Mouse (Mus musculus): Measurements from ENCODE around the gene Nr1d2.
"Not testable (repeated sequence)": the region's sequence is repeated elsewhere in the genome, so short reads cannot be mapped to it uniquely, and the experiment has no call there.

Nr1d2 gene

GRCm38 (mm10) chr14:18238750-18239731 lies at the start of gene Nr1d2:
Gene Nr1d2, minus strand, starts transcription at chr14:18239127.
- DNase-seq (ENCODE audit: extremely low spot score, low spot score), result peak; percentile 98

DNA sequence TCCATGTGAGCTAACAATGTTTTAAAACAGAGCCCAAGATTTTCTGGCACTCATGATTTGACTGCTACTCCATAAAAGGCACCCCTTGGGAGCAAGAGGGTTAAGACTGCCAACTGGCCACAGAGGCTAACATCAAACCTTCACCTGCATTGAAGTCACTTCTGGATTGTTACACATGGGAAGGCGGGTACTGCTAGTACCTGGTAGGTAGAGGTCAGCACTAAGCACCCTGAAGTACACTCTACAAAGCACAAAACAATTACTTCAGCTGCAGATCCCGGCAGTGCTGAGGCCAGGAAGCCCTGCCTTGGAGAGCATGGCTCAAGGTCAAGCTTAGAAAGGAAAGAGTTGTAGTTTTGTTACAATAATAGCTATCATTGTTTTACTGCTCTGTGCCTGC lies 48.5 kb upstream of the Nr1d2 start:
- no peak for DNase-seq (ENCODE audit: extremely low spot score, low spot score)

DNA sequence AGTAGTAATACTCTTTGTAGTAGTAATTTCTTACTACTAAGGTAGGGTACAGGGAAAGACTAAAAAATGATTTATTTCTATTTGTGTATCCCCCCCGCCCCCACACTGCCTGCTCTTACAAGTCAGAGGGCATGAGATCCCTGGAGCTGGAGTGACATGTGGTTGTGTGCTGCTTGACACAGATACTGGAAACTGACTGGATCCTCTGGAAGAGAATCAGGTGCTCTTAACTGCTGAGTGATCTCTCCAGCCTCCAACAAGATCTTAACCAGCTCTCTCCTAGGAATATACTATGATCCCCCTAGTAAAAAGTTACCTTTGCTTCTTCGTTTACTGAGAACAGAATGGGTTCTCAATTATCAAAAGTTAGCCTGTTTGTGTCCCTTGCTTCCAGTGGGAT lies 47.5 kb upstream of the Nr1d2 start:
- DNase-seq (ENCODE audit: extremely low spot score, low spot score), result no peak

- no peak for DNase-seq (ENCODE audit: extremely low spot score, low spot score)
Observed at GRCm38 (mm10) chr14:18285476-18285875, 46.5 kb upstream of the Nr1d2 start.

DNA sequence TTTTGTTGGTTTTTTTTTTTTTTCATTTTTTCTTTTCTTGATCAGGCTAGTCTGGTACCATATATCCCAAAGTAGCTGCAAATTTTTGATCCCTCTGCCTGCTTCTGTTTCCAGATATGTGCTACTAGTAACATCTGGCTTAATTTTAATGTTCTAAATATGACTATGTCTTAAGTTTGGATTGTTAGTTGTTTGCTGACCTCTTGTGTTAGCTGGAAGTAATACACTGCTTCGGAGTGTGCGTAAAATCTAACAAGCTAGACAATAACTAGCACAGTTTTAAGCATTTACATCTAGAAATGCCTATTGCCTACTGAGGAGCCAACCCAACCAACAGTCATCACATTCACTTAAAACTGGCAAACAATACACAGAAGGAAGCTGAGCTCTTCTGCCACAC lies 45.7 kb upstream of the Nr1d2 start:
- no peak for DNase-seq (ENCODE audit: extremely low spot score, low spot score)

DNA sequence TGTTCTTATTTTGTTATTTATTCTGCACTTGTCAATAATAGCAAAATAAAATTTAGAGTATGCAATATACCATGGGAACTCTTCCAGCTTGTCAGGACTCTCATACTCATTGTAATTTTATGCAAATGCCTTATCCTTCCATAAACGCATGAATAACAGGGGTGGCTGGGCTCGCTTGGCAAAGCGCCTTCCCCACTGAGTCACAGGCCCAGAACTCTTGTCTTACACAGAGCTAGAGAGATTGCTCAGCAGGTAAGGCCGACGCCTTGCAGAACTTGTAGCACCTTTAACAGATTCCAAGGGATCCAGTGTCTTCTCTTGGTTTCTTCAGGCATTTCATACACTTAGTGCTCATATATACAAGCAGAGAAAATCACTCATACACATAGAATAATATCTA lies 41.4 kb upstream of the Nr1d2 start:
- no peak for DNase-seq (ENCODE audit: extremely low spot score, low spot score)

DNA sequence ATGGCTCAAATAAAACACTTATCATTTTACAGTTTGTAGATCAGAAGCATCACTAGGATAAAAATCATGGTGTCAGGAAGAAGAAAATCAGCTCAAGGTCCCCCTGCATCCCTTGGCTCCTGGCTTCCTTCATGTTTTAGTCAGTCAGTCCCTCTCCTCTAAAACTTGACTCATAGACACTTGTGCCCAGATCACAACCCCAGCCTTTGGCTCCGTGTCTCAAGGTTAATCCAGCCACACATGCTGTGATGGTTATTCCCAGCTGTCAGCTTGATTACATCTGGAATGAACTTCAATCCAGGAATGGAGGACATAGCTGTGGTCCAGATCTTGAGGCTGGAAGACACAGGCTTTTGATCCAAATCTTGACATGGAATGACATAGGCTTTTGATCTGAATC lies 35.6 kb upstream of the Nr1d2 start:
- DNase-seq (ENCODE audit: extremely low spot score, low spot score), result no peak

DNA sequence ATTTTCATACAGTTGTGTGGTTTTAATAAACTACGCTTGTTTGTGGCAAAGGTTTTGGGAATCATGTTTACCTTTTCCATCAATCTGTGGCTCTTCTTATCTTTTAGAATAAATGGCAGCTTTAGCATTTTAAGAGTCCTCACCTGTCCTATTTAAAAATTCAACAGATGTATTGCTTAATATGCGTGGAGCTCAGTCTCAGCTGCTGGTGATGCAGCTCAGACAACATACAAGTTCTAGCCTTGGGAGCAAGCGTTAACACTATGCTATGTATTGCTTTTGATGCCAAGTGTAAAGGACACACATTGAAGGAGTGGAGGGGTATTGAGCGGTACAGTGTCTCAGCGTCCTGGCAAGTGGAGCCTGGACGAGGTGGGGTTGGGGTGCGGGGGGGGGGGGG lies 32.7 kb upstream of the Nr1d2 start:
- DNase-seq (ENCODE audit: extremely low spot score, low spot score), result no peak

DNA sequence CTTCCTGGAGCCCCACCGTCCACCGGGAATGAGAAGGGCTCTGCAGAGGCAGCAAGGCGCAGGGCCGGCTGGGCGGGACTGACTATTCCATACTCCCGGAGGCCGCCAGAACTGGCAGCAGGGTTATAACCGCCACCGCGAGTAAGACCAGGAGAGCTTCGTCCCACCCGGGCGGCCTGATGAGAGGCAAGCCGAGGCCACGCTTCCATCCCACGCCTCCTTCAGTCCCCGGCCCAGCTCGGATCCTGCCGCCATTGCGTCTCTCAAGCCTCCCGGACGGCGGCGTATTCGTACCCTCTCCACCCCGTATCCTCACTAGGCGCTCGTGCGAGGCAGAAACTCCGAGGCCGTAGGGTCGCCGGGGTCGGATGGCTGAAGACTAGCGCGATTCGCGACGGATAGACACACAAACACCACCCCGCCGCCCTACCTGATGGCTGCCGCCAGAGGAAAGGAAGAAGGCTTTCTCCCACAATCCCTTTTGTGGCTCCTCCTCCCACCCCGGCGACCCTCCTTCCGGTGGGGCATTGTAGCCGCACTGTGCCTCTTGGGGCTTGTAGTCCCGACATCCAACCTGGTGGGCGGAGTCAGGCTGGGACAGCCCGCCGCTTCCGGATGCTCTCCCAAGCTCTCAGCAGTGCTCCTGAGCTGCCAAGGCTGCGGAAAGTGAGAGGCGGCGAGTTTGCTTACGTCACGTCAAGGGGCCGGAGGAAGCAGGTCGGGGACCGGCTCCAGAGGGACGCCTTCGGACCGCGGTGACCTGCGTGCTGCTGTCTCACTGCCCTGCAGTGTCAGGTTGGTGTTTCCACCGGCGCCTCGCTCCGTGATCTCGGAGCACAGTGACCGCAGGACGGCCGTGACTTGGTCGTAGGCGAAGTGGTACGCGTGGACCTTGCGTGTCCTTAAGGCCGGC lies 31.9 kb upstream of the Nr1d2 start, which contains the start of the genes Nkiras1 and Rpl15:
TSS of gene Nkiras1 (plus strand) at position 608 of the 913 bp plus-strand sequence.
TSS of gene Rpl15 (minus strand) at position 863 of the 913 bp plus-strand sequence.
- DNase-seq (ENCODE audit: extremely low spot score, low spot score), result peak; percentile 97

DNA sequence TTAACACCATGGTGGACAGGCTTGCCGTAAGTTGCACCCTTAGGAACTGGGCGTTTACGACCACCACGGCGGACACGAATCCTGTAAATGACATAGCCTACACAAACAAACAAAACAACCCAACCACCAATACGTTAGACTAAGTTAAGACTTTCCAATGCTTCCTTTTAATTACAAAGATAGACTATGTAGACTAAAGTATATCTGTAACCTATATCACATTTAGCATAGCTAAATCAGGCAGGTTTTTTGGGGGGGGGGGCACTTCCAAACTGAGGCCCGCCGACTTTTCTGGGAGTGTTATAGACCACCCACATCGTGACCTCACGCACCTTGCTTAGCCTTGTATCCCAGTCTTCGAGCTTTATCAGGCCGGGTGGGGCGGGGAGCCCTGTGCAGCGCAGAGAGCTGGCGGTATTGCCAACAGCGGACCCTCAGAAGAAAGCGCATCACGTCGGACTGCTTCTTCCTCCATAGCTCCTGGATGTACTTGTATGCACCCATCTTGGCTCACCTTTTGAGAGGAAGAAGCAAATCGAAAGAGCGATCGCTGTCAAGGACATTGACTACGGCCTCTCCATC lies 31.1 kb upstream of the Nr1d2 start:
- DNase-seq (ENCODE audit: extremely low spot score, low spot score), result not testable (repeated sequence)

DNA sequence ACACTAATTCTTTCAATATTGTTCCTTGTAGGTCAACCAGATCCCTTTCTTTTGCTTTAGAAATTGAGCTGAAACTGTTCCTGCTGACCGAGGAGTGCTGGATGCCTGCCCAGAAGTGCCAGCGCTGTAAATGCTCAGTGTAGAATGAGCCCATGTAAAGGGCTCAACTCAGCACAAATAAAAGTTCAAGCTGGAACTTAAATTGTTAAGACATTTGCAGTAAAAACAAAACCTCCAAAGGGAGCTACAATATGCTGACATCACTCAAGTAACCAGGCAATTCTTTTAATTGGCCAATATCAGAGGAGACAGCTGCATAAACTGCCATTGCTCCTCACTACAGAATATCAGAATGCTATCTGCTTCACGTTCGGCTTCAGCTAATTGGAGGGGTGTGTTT lies 24.5 kb upstream of the Nr1d2 start:
- no peak for DNase-seq (ENCODE audit: extremely low spot score, low spot score)

DNA sequence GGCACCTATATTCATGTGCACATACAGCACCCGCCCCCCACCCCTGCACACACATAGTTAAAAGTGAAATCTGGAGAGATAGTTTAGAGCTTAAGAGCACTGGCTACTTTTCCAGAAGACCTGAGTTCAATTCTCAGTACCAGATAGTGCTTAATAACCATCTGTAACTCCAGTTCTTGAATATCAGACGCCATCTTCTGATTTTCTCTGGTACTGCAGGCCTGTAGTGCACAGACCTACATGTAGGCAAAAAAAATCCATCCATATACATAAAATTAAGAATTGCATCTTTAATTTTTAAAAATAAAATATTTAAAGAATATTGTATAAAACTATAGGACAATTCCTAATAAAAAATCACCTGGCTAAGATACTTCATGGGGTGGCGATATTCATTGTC lies 22.3 kb upstream of the Nr1d2 start:
- no peak for DNase-seq (ENCODE audit: extremely low spot score, low spot score)

DNA sequence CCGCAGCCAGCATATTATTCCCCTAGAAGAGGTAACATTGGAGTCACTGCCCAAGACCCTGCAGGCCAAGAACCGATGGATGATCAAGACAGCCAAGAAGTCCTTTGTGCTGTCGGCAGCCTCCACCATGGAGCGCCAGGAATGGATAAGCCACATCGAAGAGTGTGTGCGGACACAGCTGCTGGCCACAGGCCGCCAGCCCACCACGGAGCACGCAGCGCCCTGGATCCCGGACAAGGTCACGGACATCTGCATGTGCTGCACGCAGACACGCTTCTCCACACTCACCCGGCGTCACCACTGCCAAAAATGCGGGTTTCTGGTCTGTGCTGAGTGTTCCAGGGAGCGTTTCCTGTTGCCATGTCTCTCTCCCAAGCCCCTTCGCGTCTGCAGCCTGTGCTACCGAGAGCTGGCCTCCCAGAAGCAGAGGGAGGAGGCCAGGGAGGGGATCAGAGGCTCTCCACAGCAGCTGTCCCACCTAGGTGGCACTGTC lies 3.8 kb upstream of the Nr1d2 start:
- DNase-seq (ENCODE audit: extremely low spot score, low spot score), result no peak

- DNase-seq (ENCODE audit: extremely low spot score, low spot score), result no peak
Observed at GRCm38 (mm10) chr14:18241786-18242185, 2.9 kb upstream of the Nr1d2 start.

- DNase-seq (ENCODE audit: extremely low spot score, low spot score), result no peak
Observed at GRCm38 (mm10) chr14:18240132-18240531, 1.2 kb upstream of the Nr1d2 start.

DNA sequence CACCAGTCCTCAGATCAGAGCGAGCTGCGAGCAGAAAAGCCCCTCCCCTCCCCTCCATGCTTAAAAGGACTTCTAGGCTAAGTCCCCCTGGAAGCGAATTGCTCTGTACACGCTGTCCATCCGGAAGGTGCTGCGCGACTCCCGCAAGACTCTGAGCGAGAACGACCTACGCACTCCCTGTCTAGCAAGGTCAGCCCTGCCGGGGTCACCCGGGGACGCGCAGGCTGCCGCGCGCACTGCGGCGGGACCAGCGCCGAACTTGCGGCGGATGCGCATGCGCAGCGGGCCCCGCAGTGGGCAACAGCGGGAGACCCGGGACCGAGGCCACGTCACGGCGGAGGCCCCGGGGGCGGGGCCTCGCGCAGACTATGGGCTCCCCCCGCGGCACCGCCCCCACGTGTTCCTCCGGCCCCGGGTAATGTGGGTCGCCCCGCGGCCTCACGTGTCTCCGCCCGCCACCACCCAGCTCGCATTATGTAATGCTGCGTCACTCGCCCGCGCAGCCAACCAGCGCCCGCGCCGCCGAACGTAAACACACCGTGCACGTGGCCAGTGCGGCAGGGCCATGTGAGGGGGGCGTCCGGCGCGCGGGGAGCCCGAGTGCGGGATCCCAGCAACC lies 687 bp downstream of the Nr1d2 start:
- peak; percentile 95 for DNase-seq (ENCODE audit: extremely low spot score, low spot score)

DNA sequence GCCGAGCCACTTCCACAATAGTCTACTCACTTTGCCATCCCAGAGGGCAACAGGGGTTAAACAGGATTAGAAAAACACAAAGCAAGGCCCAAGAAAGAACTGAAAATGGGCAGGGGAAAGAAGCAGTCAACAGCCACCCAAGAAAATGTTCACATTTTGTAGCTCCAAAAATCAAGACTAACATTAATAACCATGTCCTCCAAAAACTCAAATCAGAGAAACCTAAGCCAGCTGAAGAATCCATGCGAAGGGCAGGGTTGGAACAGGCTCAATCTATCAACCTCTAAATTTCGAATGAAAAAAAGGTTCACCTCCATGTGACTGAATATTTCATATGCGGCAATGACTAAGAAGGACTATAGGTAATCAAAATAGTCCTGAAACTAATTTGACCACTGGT lies 1.5 kb downstream of the Nr1d2 start:
- no peak for DNase-seq (ENCODE audit: extremely low spot score, low spot score)

DNA sequence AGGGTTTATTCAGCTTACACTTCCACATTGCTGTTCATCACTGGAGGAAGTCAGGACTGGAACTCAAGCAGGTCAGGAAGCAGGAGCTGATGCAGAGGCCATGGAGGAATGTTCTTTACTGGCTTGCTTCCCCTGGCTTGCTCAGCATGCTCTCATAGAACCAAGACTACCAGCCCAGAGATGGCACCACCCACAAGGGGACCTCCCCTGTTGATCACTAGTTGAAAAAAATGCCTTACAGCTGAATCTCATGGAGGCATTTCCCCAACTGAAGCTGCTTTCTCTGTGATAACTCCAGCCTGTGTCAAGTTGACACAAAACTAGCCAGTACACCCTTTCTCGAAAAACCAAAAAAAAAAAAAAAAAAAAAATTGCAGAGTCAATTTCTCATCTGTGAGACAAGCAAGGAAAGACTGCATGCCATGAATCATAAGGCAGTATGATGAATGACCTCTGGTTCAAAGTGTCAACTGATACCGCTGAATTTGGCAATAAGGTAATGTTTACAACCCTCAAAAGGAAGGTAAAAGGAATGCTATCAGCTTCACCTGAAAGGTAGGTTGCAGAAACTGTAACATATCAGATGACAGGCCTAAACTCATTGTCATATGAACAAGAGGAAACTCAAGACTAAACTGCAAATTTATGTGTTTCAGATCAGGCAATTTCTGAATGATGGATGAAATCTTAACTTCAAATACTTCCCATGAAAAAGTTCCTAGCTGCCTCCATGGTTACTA lies 2.3 kb downstream of the Nr1d2 start:
- not testable (repeated sequence) for DNase-seq (ENCODE audit: extremely low spot score, low spot score)

- DNase-seq (ENCODE audit: extremely low spot score, low spot score), result no peak
Observed at GRCm38 (mm10) chr14:18233981-18234960, 4.7 kb downstream of the Nr1d2 start.

Data from neural tube, embryonic 10.5 days (tissue).